Mouse (Mus musculus): ENCODE results near the gene Sh3pxd2b.

GRCm38 (mm10) chr11:32445135-32445534 lies 97.5 kb downstream of the Sh3pxd2b start:
- TF ChIP-seq MAFK (IDR thresholded peaks at IDR 0.05; ENCODE audit: insufficient replicate concordance, low read length) (no peak), CTCF (conservative IDR thresholded peaks at IDR 0.05 in 1 of 2, IDR thresholded peaks at IDR 0.05 in 1 of 2; ENCODE audit: low read depth in 2 of 2, low read length in 2 of 2) (peak in 1 of 2 experiments; percentile 36; a peak in 2 of 4 replicates), POLR2A (IDR thresholded peaks at IDR 0.05; ENCODE audit: low read depth, low read length) (no peak), HCFC1 (IDR thresholded peaks at IDR 0.05; ENCODE audit: low read depth, low read length) (no peak), CHD1 (IDR thresholded peaks at IDR 0.05; ENCODE audit: low read depth, low read length) (no peak), SIN3A (IDR thresholded peaks at IDR 0.05; ENCODE audit: low read length) (no peak), USF2 (conservative IDR thresholded peaks at IDR 0.05; ENCODE audit: low read depth, low read length) (no peak), UBTF (IDR thresholded peaks at IDR 0.05; ENCODE audit: low read depth, low read length) (no peak), ZC3H11A (IDR thresholded peaks at IDR 0.05; ENCODE audit: low read depth, low read length) (no peak), NRF1 (IDR thresholded peaks at IDR 0.05; ENCODE audit: low read depth, low read length) (no peak), USF1 (IDR thresholded peaks at IDR 0.05; ENCODE audit: low read depth, low read length) (no peak), MXI1 (IDR thresholded peaks at IDR 0.05; ENCODE audit: low read depth, low read length) (no peak)
